Mouse (Mus musculus): ENCODE measurements around the gene Smap2.

DNA sequence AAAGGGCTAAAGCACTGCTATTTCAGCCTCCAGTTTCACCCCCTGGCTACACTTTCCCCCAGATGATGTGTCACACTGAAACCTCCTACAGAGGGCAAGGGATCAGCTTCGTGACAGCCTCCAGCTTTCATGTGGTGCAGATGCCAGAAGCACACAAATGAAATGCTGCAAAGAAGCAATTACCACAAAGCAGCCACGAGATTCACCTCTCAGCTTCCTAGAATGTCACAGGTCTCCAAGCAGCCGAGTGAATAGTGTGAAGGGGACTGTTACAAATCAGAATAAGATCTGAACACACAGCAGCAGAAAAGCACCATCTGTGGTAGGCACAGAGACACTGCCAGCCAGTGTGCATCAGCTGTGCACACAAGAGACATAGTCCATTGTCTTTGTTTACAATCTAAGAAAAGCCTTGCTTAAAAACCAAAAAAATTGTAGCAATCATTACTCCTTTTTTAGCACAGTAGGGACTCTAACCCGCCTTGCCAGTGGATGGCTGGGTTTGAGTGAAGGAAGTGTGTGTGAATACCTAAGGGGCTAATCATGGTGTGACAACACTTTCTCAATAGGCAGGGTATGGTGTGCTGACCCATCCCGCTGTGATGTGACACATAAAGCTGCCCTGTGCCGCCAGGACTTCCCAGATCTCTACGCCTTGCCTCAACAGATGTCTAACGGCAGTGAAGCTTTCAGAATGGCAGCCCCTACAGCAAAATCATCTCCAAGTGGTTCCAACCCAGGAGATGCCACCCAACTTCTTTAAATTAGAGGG lies 14.5 kb downstream of the Smap2 start:
- TF ChIP-seq POLR2A (IDR thresholded peaks at IDR 0.05; ENCODE audit: control insufficient read depth, extremely low read depth, insufficient read depth, low read length, poor library complexity) (no peak), CTCF (IDR thresholded peaks at IDR 0.05; ENCODE audit: borderline replicate concordance, control insufficient read depth, extremely low read depth, insufficient read depth, low read length, poor library complexity) (no peak)
